Mouse (Mus musculus) cerebellum, adult 2 months (tissue): ENCODE measurements around the gene Kcnj14.

Experiments
- CTCF ChIP-seq: fragments of 200-500 bp; IDR thresholded peaks from 2 replicates; pipeline ENCODE4 v1.5.1; 2011; ENCODE audit warnings: low read depth, mild to moderate bottlenecking, control low read depth, low read length, moderate library complexity, borderline replicate concordance; ENCODE audit not compliant: insufficient read depth
- POLR2A ChIP-seq: fragments of 200-500 bp; IDR thresholded peaks from 2 replicates; pipeline ENCODE4 v1.6.1; 2011; ENCODE audit warnings: low read length, control low read depth, borderline replicate concordance; ENCODE audit not compliant: insufficient read depth

- TF ChIP-seq POLR2A (no peak), CTCF (no peak)
Measured at GRCm38 (mm10) chr7:45812921-45813320, 11.7 kb downstream of the Kcnj14 start.
